Mouse (Mus musculus) lung, embryonic 14.5 days (tissue): ENCODE data around the gene Iqca. TPM values are rescaled to one million over a fixed set of nuclear protein-coding genes. Genes with fewer than 3 reads are reported as not detected.

Source experiments
- ATAC-seq: fragments of 200-750 bp; cut with Nextera tagmentation; 2 replicates; pipeline ENCODE4 v1.8.0; 2017; ENCODE audit warnings: mild to moderate bottlenecking, moderate TSS enrichment, moderate library complexity; ENCODE audit not compliant: insufficient read depth
- DNase-seq: peaks from one replicate; pipeline ENCODE4 v3.0.0-alpha.2; 2015
- H3K27ac ChIP-seq: fragments of 300-500 bp; sonication (generic); 2 replicates; pipeline ENCODE4 v1.5.1; 2014; ENCODE audit warnings: low read depth, mild to moderate bottlenecking, moderate library complexity
- H3K27me3 ChIP-seq: fragments of 300-500 bp; sonication (generic); 2 replicates; pipeline ENCODE4 v1.6.1; 2014; ENCODE audit warnings: low read length, control low read depth; ENCODE audit not compliant: insufficient read depth
- H3K36me3 ChIP-seq: fragments of 300-500 bp; sonication (generic); 2 replicates; pipeline ENCODE4 v1.6.1; 2014; ENCODE audit warnings: control low read depth; ENCODE audit not compliant: insufficient read depth
- H3K4me1 ChIP-seq: fragments of 300-500 bp; sonication (generic); 2 replicates; pipeline ENCODE4 v1.6.1; 2014; ENCODE audit warnings: antibody characterized with exemption, control low read depth; ENCODE audit not compliant: insufficient read depth
- H3K4me2 ChIP-seq: fragments of 300-500 bp; sonication (generic); 2 replicates; pipeline ENCODE4 v1.6.1; 2014; ENCODE audit warnings: mild to moderate bottlenecking
- H3K4me3 ChIP-seq: fragments of 300-500 bp; sonication (generic); 2 replicates; pipeline ENCODE4 v1.5.1; 2014; ENCODE audit warnings: low read depth, low read length
- H3K9ac ChIP-seq: fragments of 300-500 bp; sonication (generic); 2 replicates; pipeline ENCODE4 v1.6.1; 2014
- H3K9me3 ChIP-seq: fragments of 300-500 bp; sonication (generic); 2 replicates; pipeline ENCODE4 v1.6.1; 2016; ENCODE audit warnings: low read depth, low read length, control low read depth
- CTCF ChIP-seq: IDR thresholded peaks from 2 replicates; pipeline ENCODE4 v1.5.1; 2016; ENCODE audit warnings: antibody characterized with exemption, low read depth
- WGBS: fragments of 180-500 bp; shearing (Covaris S2); extraction: QIAGEN DNeasy Blood & Tissue Kit; methylation state at CpG from one replicate; pipeline ENCODE4 v1.1.7; 2014; 5-methylcytosine and 5-hydroxymethylcytosine counted together
- polyA plus RNA-seq: library from polyadenylated mRNA; unstranded; fragments of >200 nt; fragmentation: Nextera tagmentation; extraction: Ambion mirVana; gene quantifications from 2 replicates; pipeline ENCODE4 v1.2.1, GENCODE M21; 2014

Gene Iqca
- polyA plus RNA-seq, 1 experiment from 2014 or later, result 0.11 TPM

GRCm38 (mm10) chr1:90139729-90140128 is 13.5 kb downstream of the Iqca start:
- Histone ChIP-seq H3K27ac (no peak overlapping the region), H3K4me1 (peaks cover 4% of the 10 kb centered on the region; the same call in 1 of the 2 replicates), H3K27me3 (no peaks in the 10 kb centered on the region), H3K36me3 (no peaks in the 10 kb centered on the region), H3K9me3 (no peaks in the 10 kb centered on the region), H3K4me2 (no peak overlapping the region), H3K9ac (no peak overlapping the region), H3K4me3 (no peak overlapping the region)
- DNase-seq, result peak; percentile 85
- ATAC-seq, result peak; percentile 54
- WGBS, result 42% methylated on average over 8 of the region's 8 CpGs
- no peak for TF ChIP-seq CTCF

- Histone ChIP-seq H3K9ac (no peak overlapping the region), H3K4me1 (no peaks in the 10 kb centered on the region), H3K9me3 (no peaks in the 10 kb centered on the region), H3K27me3 (no peaks in the 10 kb centered on the region; the same call in 1 of the 2 replicates), H3K27ac (no peak overlapping the region), H3K36me3 (no peaks in the 10 kb centered on the region), H3K4me2 (no peak overlapping the region), H3K4me3 (no peak overlapping the region)
- ATAC-seq (no peak), DNase-seq (no peak)
- no peak for TF ChIP-seq CTCF
- whole genome bisulfite sequencing, result 69% methylated on average over 11 of the region's 11 CpGs
These were observed 20.8 kb downstream of the Iqca start for GRCm38 (mm10) chr1:90132402-90132801.

- peaks cover 4% of the 10 kb centered on the region for H3K27me3 ChIP-seq
- no peak for TF ChIP-seq CTCF
- H3K36me3 ChIP-seq, result no peaks in the 10 kb centered on the region
- H3K4me1 ChIP-seq, result no peaks in the 10 kb centered on the region
- WGBS, result 80% methylated on average over 7 of the region's 7 CpGs
- H3K4me2 ChIP-seq, result no peak overlapping the region
- no peak overlapping the region for H3K4me3 ChIP-seq
- H3K9ac ChIP-seq, result no peak overlapping the region
- ATAC-seq (no peak), DNase-seq (no peak)
- H3K9me3 ChIP-seq, result no peaks in the 10 kb centered on the region
- no peak overlapping the region for H3K27ac ChIP-seq
These were observed 21.2 kb downstream of the Iqca start for GRCm38 (mm10) chr1:90131982-90132381.

GRCm38 (mm10) chr1:90124561-90124960 is 28.6 kb downstream of the Iqca start:
- Histone ChIP-seq H3K4me3 (no peak overlapping the region), H3K4me1 (no peaks in the 10 kb centered on the region), H3K27me3 (peaks cover 4% of the 10 kb centered on the region), H3K36me3 (no peaks in the 10 kb centered on the region), H3K4me2 (no peak overlapping the region), H3K9me3 (no peaks in the 10 kb centered on the region), H3K27ac (no peak overlapping the region), H3K9ac (no peak overlapping the region)
- DNase-seq (no peak), ATAC-seq (no peak)
- no peak for TF ChIP-seq CTCF
- WGBS, result 89% methylated on average over 12 of the region's 12 CpGs

GRCm38 (mm10) chr1:90120706-90121105 is 32.5 kb downstream of the Iqca start:
- H3K4me1 ChIP-seq, result no peaks in the 10 kb centered on the region
- DNase-seq (no peak), ATAC-seq (no peak)
- no peak overlapping the region for H3K4me2 ChIP-seq
- H3K27ac ChIP-seq, result no peak overlapping the region
- H3K9ac ChIP-seq, result no peak overlapping the region
- no peak overlapping the region for H3K4me3 ChIP-seq
- H3K9me3 ChIP-seq, result no peaks in the 10 kb centered on the region
- 72% methylated on average over 6 of the region's 6 CpGs for WGBS
- TF ChIP-seq CTCF, result no peak
- H3K36me3 ChIP-seq, result no peaks in the 10 kb centered on the region
- no peaks in the 10 kb centered on the region for H3K27me3 ChIP-seq

GRCm38 (mm10) chr1:90119214-90119613 is 34.0 kb downstream of the Iqca start:
- ATAC-seq, result no peak

GRCm38 (mm10) chr1:90117207-90117606 is 36.0 kb downstream of the Iqca start:
- DNase-seq (no peak), ATAC-seq (no peak)
- WGBS, result 74% methylated on average over 7 of the region's 7 CpGs
- no peak overlapping the region for H3K4me2 ChIP-seq
- H3K4me1 ChIP-seq, result no peaks in the 10 kb centered on the region
- no peak overlapping the region for H3K4me3 ChIP-seq
- H3K27me3 ChIP-seq, result no peaks in the 10 kb centered on the region
- no peak for TF ChIP-seq CTCF
- H3K27ac ChIP-seq, result no peak overlapping the region
- H3K9ac ChIP-seq, result no peak overlapping the region
- H3K36me3 ChIP-seq, result no peaks in the 10 kb centered on the region
- no peaks in the 10 kb centered on the region for H3K9me3 ChIP-seq

More at GRCm38 (mm10) chr1:90119214-90119613, 34.0 kb downstream of the Iqca start:
- 41% methylated on average over 12 of the region's 12 CpGs for WGBS
- Histone ChIP-seq H3K36me3 (no peaks in the 10 kb centered on the region), H3K9ac (no peak overlapping the region), H3K27me3 (no peaks in the 10 kb centered on the region), H3K27ac (no peak overlapping the region), H3K4me2 (no peak overlapping the region), H3K9me3 (no peaks in the 10 kb centered on the region), H3K4me3 (no peak overlapping the region), H3K4me1 (no peaks in the 10 kb centered on the region)
- TF ChIP-seq CTCF, result no peak
- no peak for DNase-seq

GRCm38 (mm10) chr1:90114586-90114985 is 38.6 kb downstream of the Iqca start:
- Histone ChIP-seq H3K4me1 (no peaks in the 10 kb centered on the region), H3K27ac (no peak overlapping the region), H3K27me3 (no peaks in the 10 kb centered on the region), H3K4me3 (no peak overlapping the region), H3K4me2 (no peak overlapping the region), H3K36me3 (no peaks in the 10 kb centered on the region), H3K9me3 (no peaks in the 10 kb centered on the region), H3K9ac (no peak overlapping the region)
- DNase-seq (no peak), ATAC-seq (no peak)
- no peak for TF ChIP-seq CTCF
- 86% methylated on average over 5 of the region's 5 CpGs for WGBS
